Mouse (Mus musculus): ENCODE measurements around the gene Smg6. TPM values are rescaled to one million over a fixed set of nuclear protein-coding genes. Genes with fewer than 3 reads are reported as not detected.

Gene Smg6
- polyA plus RNA-seq, 1 experiment from 2014 or later: 14.0 TPM

DNA sequence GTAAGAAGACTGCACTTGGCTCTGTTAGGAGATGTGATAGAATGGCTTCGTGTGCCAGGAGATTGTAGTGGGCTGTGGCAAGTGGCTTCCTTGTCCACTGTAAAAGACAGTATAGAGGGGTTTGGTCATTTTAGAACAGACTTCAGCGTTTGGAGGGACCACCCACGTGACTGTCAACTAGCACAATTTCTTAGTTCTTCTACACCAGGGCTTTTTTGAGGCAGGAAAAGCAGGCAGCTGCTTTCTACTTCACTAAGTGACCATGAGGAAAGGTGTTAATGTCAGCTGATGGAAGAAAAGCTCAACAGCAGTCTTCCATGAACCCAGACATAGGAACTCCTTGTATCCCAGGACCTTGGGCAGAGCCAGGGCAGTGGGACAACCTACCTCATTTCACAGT, 121.0 kb downstream of the Smg6 start:
- no peak overlapping the region for H3K4me3 ChIP-seq
- H3K9me3 ChIP-seq: no peaks in the 10 kb centered on the region
- peaks cover 23% of the 10 kb centered on the region for H3K36me3 ChIP-seq
- WGBS: 85% methylated on average over 3 of the region's 3 CpGs
- DNase-seq (ENCODE audit: low spot score): no peak
- peaks cover 46% of the 10 kb centered on the region for H3K4me1 ChIP-seq
- H3K27me3 ChIP-seq (ENCODE audit: insufficient read depth, poor library complexity, severe bottlenecking): no peaks in the 10 kb centered on the region
- 0 out of 2 replicates have a peak overlapping the region, but pooled peaks have one; percentile 16 for H3K27ac ChIP-seq

DNA sequence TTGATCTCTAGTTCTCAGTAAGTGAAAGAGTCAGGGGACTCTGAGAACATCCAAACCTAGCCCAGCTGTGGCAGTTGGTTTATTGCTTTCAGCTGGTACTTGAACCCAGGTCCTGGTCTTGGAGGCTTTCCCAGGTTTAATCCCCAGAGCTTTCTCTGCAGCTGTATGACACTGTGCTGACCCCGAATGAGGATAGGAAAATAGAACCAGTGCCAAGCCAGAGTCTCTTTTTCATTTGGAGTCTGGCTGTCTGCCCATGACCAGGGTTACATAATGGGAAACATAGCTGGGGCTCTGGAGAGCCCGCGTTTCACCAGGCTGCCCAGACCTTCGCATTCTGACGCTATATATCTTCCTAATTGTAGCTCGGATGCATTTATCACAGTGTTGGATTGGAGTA, 121.4 kb downstream of the Smg6 start:
- Histone ChIP-seq H3K27me3 (ENCODE audit: insufficient read depth, poor library complexity, severe bottlenecking) (no peaks in the 10 kb centered on the region), H3K36me3 (peaks cover 19% of the 10 kb centered on the region; the same call in 1 of the 2 replicates), H3K4me3 (no peak overlapping the region), H3K27ac (0 out of 2 replicates have a peak overlapping the region, but pooled peaks have one; percentile 16), H3K4me1 (peaks cover 49% of the 10 kb centered on the region), H3K9me3 (no peaks in the 10 kb centered on the region)
- WGBS: 61% methylated on average over 6 of the region's 6 CpGs
- no peak for DNase-seq (ENCODE audit: low spot score)

DNA sequence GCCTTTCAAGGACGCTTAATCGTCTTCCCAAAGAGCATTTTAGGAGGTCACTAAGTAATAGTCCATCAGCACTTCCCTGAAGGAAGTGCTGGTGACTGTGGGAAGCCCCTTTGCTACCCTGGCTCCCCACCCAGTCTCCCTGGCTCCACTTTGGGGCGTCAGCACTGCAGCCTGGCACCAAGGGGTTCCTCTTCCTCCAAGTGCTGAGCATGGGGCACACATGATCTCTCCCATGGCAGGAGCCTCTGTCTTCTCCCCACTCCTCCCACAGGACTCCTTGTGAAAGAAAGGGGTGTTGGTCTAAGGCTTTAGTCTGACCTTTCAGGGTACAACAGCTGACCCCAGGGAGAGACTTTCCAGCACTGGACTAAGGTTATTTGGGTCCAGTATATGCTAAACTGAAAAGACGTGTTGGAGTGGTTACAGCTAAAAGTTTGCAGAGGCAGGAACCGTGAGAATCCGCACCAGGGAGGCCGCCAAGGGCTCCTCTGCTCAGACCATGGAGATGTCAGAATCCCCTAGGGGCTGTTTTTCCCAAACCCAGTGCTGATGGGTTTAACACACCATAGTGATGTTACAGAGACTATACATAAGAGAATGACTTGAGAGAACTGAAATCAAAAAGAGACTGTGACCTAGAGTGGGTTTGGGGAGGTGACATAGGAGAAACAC, 122.2 kb downstream of the Smg6 start:
- H3K4me1 ChIP-seq: peaks cover 57% of the 10 kb centered on the region
- no peak for DNase-seq (ENCODE audit: low spot score)
- H3K4me3 ChIP-seq: no peak overlapping the region
- peak overlapping the region; percentile 69; the same call in 1 of the 2 replicates for H3K27ac ChIP-seq
- H3K9me3 ChIP-seq: no peaks in the 10 kb centered on the region
- no peaks in the 10 kb centered on the region for H3K27me3 ChIP-seq (ENCODE audit: insufficient read depth, poor library complexity, severe bottlenecking)
- 85% methylated on average over 7 of the region's 7 CpGs for WGBS
- H3K36me3 ChIP-seq: peaks cover 16% of the 10 kb centered on the region; the same call in 1 of the 2 replicates

DNA sequence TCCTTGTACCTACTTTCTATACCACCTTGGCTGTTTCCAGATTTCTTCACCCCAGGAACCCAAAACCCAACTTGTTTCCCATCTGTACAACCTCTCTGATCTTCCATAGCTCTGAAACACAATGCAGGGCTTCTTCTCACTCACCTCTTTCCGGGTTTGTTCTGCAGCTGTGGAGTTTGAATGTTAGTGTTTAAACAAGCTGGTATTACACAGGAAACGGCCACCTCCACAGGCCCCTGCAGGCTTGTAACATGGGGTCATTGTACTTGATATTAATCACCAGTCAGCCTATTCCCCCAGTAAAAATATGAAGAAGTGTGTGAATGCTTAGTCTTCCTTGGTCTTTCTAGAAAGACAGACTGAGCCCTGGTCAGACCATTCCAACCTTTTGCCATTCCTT, 123.5 kb downstream of the Smg6 start:
- H3K27me3 ChIP-seq (ENCODE audit: insufficient read depth, poor library complexity, severe bottlenecking): no peaks in the 10 kb centered on the region
- WGBS: 57% methylated on average over 2 of the region's 2 CpGs
- no peak overlapping the region for H3K4me3 ChIP-seq
- DNase-seq (ENCODE audit: low spot score): no peak
- H3K27ac ChIP-seq: peak overlapping the region; percentile 18; the same call in 1 of the 2 replicates
- H3K36me3 ChIP-seq: peaks cover 16% of the 10 kb centered on the region; the same call in 1 of the 2 replicates
- peaks cover 70% of the 10 kb centered on the region for H3K4me1 ChIP-seq
- no peaks in the 10 kb centered on the region for H3K9me3 ChIP-seq

DNA sequence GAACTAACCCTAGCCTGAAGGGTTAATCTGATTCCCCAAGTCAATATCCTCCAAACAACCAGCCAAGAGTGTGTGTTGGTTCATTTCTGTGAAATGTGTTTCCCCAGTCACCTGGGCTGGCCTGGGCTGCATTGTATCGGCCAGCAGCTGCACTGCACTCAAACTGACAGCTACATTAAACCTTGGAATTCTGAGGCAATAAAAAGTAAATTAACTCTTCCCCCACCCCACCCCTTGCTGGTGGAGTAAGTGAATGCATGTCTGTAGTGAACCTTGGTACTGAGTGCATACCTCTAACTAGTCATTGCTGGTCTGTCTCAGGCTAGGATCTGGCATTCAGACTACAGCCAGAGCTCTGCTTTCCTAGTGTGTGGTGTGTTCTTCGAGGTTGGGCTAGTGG, 124.2 kb downstream of the Smg6 start:
- Histone ChIP-seq H3K27ac (peak overlapping the region; percentile 52; the same call in 1 of the 2 replicates), H3K36me3 (peaks cover 14% of the 10 kb centered on the region; the same call in 1 of the 2 replicates), H3K4me1 (peaks cover 74% of the 10 kb centered on the region), H3K4me3 (no peak overlapping the region), H3K27me3 (ENCODE audit: insufficient read depth, poor library complexity, severe bottlenecking) (no peaks in the 10 kb centered on the region), H3K9me3 (no peaks in the 10 kb centered on the region)
- whole genome bisulfite sequencing: 75% methylated on average over 2 of the region's 2 CpGs
- DNase-seq (ENCODE audit: low spot score): no peak

DNA sequence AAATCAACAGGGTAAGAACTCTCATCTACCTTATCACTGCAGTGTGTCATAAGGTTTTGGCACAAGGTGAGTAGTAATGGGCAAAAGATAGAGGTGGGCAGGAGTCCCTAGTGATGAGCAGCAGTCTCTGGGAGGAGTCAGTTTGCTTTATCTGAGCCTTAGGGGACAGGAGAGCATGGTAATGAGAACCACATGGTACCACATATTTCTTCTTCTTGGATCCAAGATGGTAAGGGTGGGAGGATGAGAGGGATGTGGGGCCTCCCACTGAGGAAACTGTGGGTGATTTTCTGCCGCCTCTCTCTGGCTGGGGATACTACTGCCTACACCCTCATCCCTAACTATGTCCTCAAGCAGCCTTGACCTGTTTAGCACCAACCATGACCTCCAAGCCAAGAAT, 125.6 kb downstream of the Smg6 start:
- Histone ChIP-seq H3K27me3 (ENCODE audit: insufficient read depth, poor library complexity, severe bottlenecking) (no peaks in the 10 kb centered on the region), H3K27ac (peak overlapping the region; percentile 78), H3K4me1 (peaks cover 74% of the 10 kb centered on the region), H3K36me3 (peaks cover 9% of the 10 kb centered on the region; the same call in 1 of the 2 replicates), H3K4me3 (no peak overlapping the region), H3K9me3 (no peaks in the 10 kb centered on the region)
- WGBS: 64% methylated on average over 1 of the region's 1 CpGs
- DNase-seq (ENCODE audit: low spot score): no peak

DNA sequence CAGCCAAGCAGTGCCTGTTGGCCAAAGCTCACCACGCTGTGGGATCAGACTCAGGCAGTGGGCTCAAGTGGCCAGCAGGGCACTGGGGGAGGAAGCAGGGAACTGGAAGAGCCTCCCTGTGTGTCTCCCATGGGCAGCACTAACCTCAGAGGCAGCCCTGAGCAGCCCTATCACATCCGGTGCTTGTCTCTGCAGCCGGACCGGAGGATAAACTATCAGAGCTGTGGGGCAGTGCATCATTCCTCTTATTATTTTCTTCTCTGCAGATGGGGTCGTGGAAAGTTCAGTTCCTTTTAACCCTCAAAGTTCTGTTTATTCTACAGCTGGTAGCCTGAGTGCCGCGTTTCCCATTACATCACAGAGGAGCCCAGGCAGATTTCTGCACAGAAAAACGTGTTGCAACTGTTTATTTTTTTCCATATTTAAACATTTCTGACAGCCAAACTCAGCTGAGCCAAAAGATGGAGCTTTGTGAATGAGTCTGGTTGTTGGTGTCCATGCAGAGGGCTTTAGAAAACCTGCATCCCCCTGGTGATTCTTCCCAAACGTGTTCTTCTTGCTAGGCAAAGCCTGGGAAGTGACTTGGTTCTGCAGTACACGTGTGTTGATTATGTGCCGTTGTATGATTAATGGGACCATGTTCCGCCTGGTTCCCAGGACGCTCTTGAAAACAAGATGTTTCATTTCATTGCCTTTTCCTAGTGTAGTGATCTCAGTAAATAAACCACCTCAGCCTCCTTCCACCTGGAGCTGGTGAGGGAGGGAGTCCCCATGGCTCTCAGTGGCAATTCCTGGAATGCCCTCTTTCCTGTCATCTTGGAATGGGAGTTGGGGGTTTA, 126.3 kb downstream of the Smg6 start:
- Histone ChIP-seq H3K4me1 (peaks cover 69% of the 10 kb centered on the region), H3K4me3 (no peak overlapping the region)
- peak; percentile 88 for DNase-seq (ENCODE audit: low spot score)

DNA sequence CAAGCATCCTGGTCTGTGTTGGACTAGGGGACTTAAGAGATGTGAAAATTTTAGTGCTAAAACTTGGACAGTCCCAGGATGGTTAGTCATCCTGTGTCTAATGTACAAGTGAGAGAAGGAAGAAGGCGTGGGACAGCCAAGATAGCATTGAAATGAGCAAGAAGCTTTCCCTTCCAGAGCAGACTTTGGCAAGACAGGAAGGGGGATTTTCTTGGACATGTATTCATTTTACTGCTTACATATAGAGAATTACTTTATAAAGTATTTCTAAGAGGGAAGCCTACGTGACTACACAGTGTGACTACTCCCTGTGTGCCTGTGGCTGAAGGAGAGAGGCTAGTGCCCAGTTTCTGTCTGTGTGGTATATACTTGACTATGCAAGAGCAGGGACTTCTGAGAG, 127.4 kb downstream of the Smg6 start:
- peaks cover 3% of the 10 kb centered on the region; the same call in 1 of the 2 replicates for H3K36me3 ChIP-seq
- WGBS: 71% methylated on average over 2 of the region's 2 CpGs
- no peak for DNase-seq (ENCODE audit: low spot score)
- no peak overlapping the region for H3K4me3 ChIP-seq
- H3K4me1 ChIP-seq: peaks cover 61% of the 10 kb centered on the region
- peak overlapping the region; percentile 78 for H3K27ac ChIP-seq
- H3K9me3 ChIP-seq: no peaks in the 10 kb centered on the region
- H3K27me3 ChIP-seq (ENCODE audit: insufficient read depth, poor library complexity, severe bottlenecking): no peaks in the 10 kb centered on the region

More for the DNA sequence above, 126.3 kb downstream of the Smg6 start:
- Histone ChIP-seq H3K36me3 (peaks cover 5% of the 10 kb centered on the region; the same call in 1 of the 2 replicates), H3K9me3 (no peaks in the 10 kb centered on the region), H3K27me3 (ENCODE audit: insufficient read depth, poor library complexity, severe bottlenecking) (no peaks in the 10 kb centered on the region), H3K27ac (peak overlapping the region; percentile 78)
- 47% methylated on average over 13 of the region's 13 CpGs for WGBS

DNA sequence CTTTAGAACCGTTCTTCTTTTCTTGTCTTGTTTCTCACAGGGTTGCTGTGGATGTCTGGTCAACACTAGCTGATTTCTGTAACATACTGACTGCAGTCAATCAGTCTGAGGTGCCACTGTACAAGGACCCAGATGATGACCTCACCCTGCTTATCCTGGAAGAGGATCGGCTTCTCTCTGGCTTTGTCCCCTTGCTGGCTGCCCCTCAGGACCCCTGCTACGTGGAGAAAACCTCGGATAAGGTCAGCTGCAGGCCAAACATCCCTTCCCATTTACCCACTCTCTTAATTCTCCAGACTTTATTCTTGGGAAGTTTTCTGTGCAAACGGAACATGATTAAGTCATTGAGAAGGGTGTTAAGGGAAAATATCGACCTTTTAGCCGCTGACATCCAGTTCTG, 128.1 kb downstream of the Smg6 start:
- Histone ChIP-seq H3K4me1 (peaks cover 54% of the 10 kb centered on the region), H3K27ac (peak overlapping the region; percentile 78), H3K27me3 (ENCODE audit: insufficient read depth, poor library complexity, severe bottlenecking) (no peaks in the 10 kb centered on the region), H3K36me3 (peaks cover 7% of the 10 kb centered on the region; the same call in 1 of the 2 replicates), H3K4me3 (no peak overlapping the region), H3K9me3 (no peaks in the 10 kb centered on the region)
- no peak for DNase-seq (ENCODE audit: low spot score)
- 49% methylated on average over 7 of the region's 7 CpGs for WGBS

DNA sequence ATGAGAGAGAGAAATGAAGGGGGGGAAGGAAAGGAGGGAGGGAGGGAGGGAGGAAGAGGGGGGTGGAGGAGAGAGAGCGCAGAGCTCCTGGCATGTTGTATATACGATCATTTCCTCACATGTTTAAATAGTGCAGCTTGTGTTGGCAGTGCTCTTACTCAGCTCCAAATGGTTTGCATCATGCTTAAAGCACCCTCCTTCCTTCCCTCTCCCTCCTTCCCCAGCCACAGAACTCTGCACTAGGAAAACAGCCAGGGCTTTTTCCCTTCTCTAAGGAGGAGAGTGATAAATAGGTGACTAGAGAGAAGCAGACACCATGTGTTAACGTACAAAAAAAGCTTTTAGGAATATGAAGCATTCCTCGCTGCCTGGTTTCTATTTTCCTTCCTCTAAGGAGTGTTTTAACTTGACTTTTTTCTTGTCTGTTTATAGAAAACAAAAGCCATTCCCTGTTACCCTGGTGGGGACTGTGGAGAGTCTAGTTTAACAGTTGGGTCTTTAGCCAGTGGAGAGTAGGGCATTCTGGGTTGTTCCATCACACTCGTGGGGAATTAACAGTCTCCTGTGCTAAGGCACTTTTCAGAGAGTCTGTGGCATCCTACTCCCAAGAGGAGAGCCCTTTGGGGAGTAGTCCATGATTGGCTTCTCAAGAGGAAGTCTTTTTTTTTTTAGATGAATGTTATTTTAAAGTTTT, 128.7 kb downstream of the Smg6 start:
- H3K9me3 ChIP-seq: no peaks in the 10 kb centered on the region
- no peak for DNase-seq (ENCODE audit: low spot score)
- peak overlapping the region; percentile 78 for H3K27ac ChIP-seq
- H3K27me3 ChIP-seq (ENCODE audit: insufficient read depth, poor library complexity, severe bottlenecking): no peaks in the 10 kb centered on the region
- peaks cover 48% of the 10 kb centered on the region for H3K4me1 ChIP-seq
- H3K4me3 ChIP-seq: no peak overlapping the region
- 52% methylated on average over 5 of the region's 5 CpGs for WGBS
- H3K36me3 ChIP-seq: peaks cover 7% of the 10 kb centered on the region; the same call in 1 of the 2 replicates

DNA sequence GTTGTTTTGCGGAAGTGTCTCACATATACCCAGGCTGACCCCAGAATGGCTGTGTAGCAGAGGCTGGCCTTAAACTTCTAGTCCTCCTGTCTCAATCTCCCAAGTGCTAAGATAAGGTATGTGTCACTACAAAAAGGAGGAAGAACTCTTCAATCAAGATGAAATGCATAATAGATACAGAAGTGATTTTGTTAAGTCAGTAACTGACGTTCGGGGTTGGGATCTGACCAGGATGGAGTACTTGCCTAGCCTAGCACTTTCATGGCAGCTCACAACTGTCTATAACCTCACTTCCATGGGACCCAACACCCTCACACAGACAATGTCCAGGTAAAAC, 129.2 kb downstream of the Smg6 start:
- Histone ChIP-seq H3K27me3 (ENCODE audit: insufficient read depth, poor library complexity, severe bottlenecking) (no peaks in the 10 kb centered on the region), H3K9me3 (no peaks in the 10 kb centered on the region), H3K4me1 (peaks cover 43% of the 10 kb centered on the region), H3K36me3 (peaks cover 4% of the 10 kb centered on the region; the same call in 1 of the 2 replicates), H3K27ac (peak overlapping the region; percentile 78), H3K4me3 (no peak overlapping the region)
- 82% methylated on average over 3 of the region's 3 CpGs for WGBS
- DNase-seq (ENCODE audit: low spot score): no peak

DNA sequence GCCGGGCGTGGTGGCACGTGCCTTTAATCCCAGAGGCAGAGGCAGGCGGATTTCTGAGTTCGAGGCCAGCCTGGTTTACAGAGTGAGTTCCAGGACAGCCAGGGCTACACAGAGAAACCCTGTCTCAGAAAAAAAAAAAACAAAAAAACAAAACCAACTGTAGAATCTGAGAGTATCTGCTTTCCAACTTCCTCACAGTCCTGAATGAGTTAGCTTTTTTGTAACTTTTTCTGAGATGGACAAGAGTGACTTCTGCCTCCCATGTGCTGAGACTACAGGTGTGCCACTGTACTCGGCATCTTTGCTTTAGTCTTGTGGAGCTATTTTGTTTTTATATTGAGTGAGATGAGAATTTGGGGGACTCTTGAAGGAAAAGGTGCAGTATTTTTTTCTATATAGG, 137.0 kb downstream of the Smg6 start:
- Histone ChIP-seq H3K4me1 (no peaks in the 10 kb centered on the region), H3K4me3 (no peak overlapping the region), H3K27me3 (ENCODE audit: insufficient read depth, poor library complexity, severe bottlenecking) (no peaks in the 10 kb centered on the region), H3K36me3 (peaks cover 7% of the 10 kb centered on the region; the same call in 1 of the 2 replicates), H3K27ac (no peak overlapping the region), H3K9me3 (no peaks in the 10 kb centered on the region)
- DNase-seq (ENCODE audit: low spot score): no peak
- 88% methylated on average over 6 of the region's 6 CpGs for WGBS
